8 mouse cellular contexts compared by ENCODE assay signal in the genomic region with DNA sequence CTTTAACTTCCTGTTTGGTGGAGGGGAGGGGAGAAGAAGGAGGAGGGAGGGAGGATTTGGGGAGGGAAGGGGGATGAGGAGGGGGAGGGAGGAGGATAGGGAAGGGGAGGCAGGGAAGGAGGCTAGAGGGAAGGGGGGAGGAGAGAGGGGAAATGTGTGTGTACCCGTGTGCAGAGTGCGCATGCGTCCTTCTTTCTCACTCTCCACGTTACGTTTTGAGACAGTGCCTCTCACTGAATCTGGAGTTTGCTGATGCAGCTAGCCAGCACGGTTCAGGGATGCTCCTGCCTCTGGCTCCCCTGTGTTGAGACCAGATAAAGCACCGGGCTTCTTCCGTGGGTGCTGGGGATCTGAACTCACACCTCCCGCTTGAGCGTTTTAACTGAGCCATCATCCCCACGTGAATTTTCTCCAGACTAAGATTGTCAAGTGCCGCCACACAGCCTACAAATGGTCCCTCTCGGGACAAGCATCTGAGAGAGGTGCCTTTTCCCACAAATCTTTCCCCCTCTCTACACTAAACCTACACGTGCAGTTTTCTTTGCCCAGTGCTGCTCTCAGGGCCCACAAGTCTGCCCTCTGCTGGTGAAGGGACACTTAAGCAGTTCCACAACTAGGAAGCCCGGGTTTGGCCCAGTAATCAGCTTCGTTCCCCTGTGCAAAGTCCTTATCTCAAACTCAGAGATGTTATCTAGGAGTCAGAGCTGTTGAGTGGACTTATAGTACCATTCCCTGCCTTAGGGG. TPM values are rescaled to one million over a fixed set of nuclear protein-coding genes. Genes with fewer than 3 reads are reported as not detected.
DNase-seq lines count a peak whose midpoint lies in the region; ATAC-seq and TF ChIP-seq lines count a peak whose summit lies in the region.

No protein-coding gene starts in this region.

- H3K4me1 ChIP-seq in forebrain, embryonic 14.5 days (ENCODE audit: control insufficient read depth, insufficient read depth, low read length), result no peaks in the 10 kb centered on the region
- H3K4me1 ChIP-seq in hindbrain, embryonic 14.5 days (replicated peaks; ENCODE audit: control insufficient read depth, insufficient read depth, low read length), result no peaks in the 10 kb centered on the region
- no peaks in the 10 kb centered on the region for H3K4me1 ChIP-seq in limb, embryonic 14.5 days (ENCODE audit: control insufficient read depth, insufficient read depth, low read length)
- no peaks in the 10 kb centered on the region for H3K4me1 ChIP-seq in midbrain, embryonic 14.5 days (ENCODE audit: control insufficient read depth, insufficient read depth, low read length)

- H3K27me3 ChIP-seq in forebrain, embryonic 14.5 days (replicated peaks; ENCODE audit: control insufficient read depth, insufficient read depth, low read length), result no peaks in the 10 kb centered on the region
- no peaks in the 10 kb centered on the region for H3K27me3 ChIP-seq in hindbrain, embryonic 14.5 days (ENCODE audit: control insufficient read depth, insufficient read depth, low read length)
- H3K27me3 ChIP-seq in limb, embryonic 14.5 days (ENCODE audit: control insufficient read depth, insufficient read depth, low read length), result no peaks in the 10 kb centered on the region
- no peaks in the 10 kb centered on the region for H3K27me3 ChIP-seq in midbrain, embryonic 14.5 days (ENCODE audit: control insufficient read depth, insufficient read depth, low read length)
- H3K27me3 ChIP-seq in splenic B cell, adult 2 months (ENCODE audit: control insufficient read depth, insufficient read depth, low read length, poor library complexity, severe bottlenecking), result no peaks in the 10 kb centered on the region

- H3K9me3 ChIP-seq in forebrain, embryonic 14.5 days (replicated peaks; ENCODE audit: control insufficient read depth, low read length), result no peaks in the 10 kb centered on the region
- H3K9me3 ChIP-seq in hindbrain, embryonic 14.5 days (ENCODE audit: control insufficient read depth, low read length), result no peaks in the 10 kb centered on the region
- H3K9me3 ChIP-seq in limb, embryonic 14.5 days (ENCODE audit: control insufficient read depth, low read length), result no peaks in the 10 kb centered on the region
- H3K9me3 ChIP-seq in midbrain, embryonic 14.5 days (ENCODE audit: control insufficient read depth, low read length), result no peaks in the 10 kb centered on the region

- WGBS in forebrain, embryonic 14.5 days, result 27% methylated on average over 16 of the region's 16 CpGs
- WGBS in hindbrain, embryonic 14.5 days, result 27% methylated on average over 16 of the region's 16 CpGs
- WGBS in limb, embryonic 14.5 days, result 18% methylated on average over 16 of the region's 16 CpGs
- 24% methylated on average over 16 of the region's 16 CpGs for WGBS in midbrain, embryonic 14.5 days

- peak; percentile 63 to 82 for DNase-seq in heart, adult 18-20 months
- no peak for DNase-seq in heart, postnatal 25 days (ENCODE audit: low spot score)
- DNase-seq in cerebellum, adult 11-12 months, result peak; percentile 48
- peak; percentile 84 for DNase-seq in forebrain, embryonic 14.5 days (ENCODE audit: low spot score)
- DNase-seq in hindbrain, embryonic 14.5 days (ENCODE audit: low spot score), result peak; percentile 79
- peak; percentile 62 for DNase-seq in limb, embryonic 14.5 days (ENCODE audit: low spot score)
- DNase-seq in midbrain, embryonic 14.5 days, result peak; percentile 88
- DNase-seq in splenic B cell, adult 2 months (ENCODE audit: low read depth, low spot score), result peak; percentile 66

- H3K9ac ChIP-seq in forebrain, embryonic 14.5 days (ENCODE audit: low read length), result peak overlapping the region; percentile 45; the same call in 1 of the 2 replicates
- no peak overlapping the region for H3K9ac ChIP-seq in hindbrain, embryonic 14.5 days
- no peak overlapping the region for H3K9ac ChIP-seq in limb, embryonic 14.5 days (ENCODE audit: low read depth, low read length, severe bottlenecking)
- H3K9ac ChIP-seq in midbrain, embryonic 14.5 days (replicated peaks; ENCODE audit: low read length), result no peak overlapping the region

- no peak for TF ChIP-seq POLR2A in limb, embryonic 14.5 days (IDR thresholded peaks at IDR 0.05; ENCODE audit: borderline replicate concordance, extremely low read depth, insufficient read depth, insufficient read length)

- no peaks in the 10 kb centered on the region for H3K36me3 ChIP-seq in forebrain, embryonic 14.5 days (ENCODE audit: control insufficient read depth, insufficient read depth, low read length)
- H3K36me3 ChIP-seq in hindbrain, embryonic 14.5 days (replicated peaks; ENCODE audit: control insufficient read depth, insufficient read depth), result no peaks in the 10 kb centered on the region
- no peaks in the 10 kb centered on the region for H3K36me3 ChIP-seq in limb, embryonic 14.5 days (ENCODE audit: control insufficient read depth, insufficient read depth, low read length)
- H3K36me3 ChIP-seq in midbrain, embryonic 14.5 days (ENCODE audit: control insufficient read depth, insufficient read depth, low read length), result no peaks in the 10 kb centered on the region
- H3K36me3 ChIP-seq in splenic B cell, adult 2 months (ENCODE audit: control insufficient read depth, insufficient read depth, low read length, poor library complexity, severe bottlenecking), result no peaks in the 10 kb centered on the region

- ATAC-seq in forebrain, embryonic 14.5 days, result peak; percentile 54
- no peak for ATAC-seq in hindbrain, embryonic 14.5 days (ENCODE audit: low FRiP score)
- peak; percentile 77 for ATAC-seq in limb, embryonic 14.5 days (ENCODE audit: low FRiP score, low read depth)
- ATAC-seq in midbrain, embryonic 14.5 days (ENCODE audit: low FRiP score, low TSS enrichment), result no peak

- intact Hi-C loops in heart, postnatal 25 days (cut with DNase I), result loop anchor here (2.0 to 10.0 kb wide), 2 partner anchors 19 to 765 kb away; no protein-coding TSS in a partner anchor

- peak overlapping the region; percentile 45 for H3K4me2 ChIP-seq in forebrain, embryonic 14.5 days (ENCODE audit: low read length)
- peak overlapping the region; percentile 44 for H3K4me2 ChIP-seq in hindbrain, embryonic 14.5 days (replicated peaks)
- H3K4me2 ChIP-seq in limb, embryonic 14.5 days (replicated peaks; ENCODE audit: low read depth, low read length, severe bottlenecking), result peak overlapping the region; percentile 47
- H3K4me2 ChIP-seq in midbrain, embryonic 14.5 days (ENCODE audit: low read length), result peak overlapping the region; percentile 45

- no peak overlapping the region for H3K27ac ChIP-seq in forebrain, embryonic 14.5 days (ENCODE audit: low read depth, low read length)
- no peak overlapping the region for H3K27ac ChIP-seq in hindbrain, embryonic 14.5 days
- no peak overlapping the region for H3K27ac ChIP-seq in limb, embryonic 14.5 days (replicated peaks; ENCODE audit: low read depth, low read length)
- no peak overlapping the region for H3K27ac ChIP-seq in midbrain, embryonic 14.5 days (replicated peaks; ENCODE audit: low read depth, low read length)

- peak overlapping the region; percentile 9; the same call in 1 of the 2 replicates for H3K4me3 ChIP-seq in forebrain, embryonic 14.5 days (ENCODE audit: low read depth, low read length)
- H3K4me3 ChIP-seq in hindbrain, embryonic 14.5 days (replicated peaks; ENCODE audit: low read length), result 0 out of 2 replicates have a peak overlapping the region, but pooled peaks have one; percentile 6
- peak overlapping the region; percentile 25 for H3K4me3 ChIP-seq in limb, embryonic 14.5 days (replicated peaks; ENCODE audit: low read length)
- no peak overlapping the region for H3K4me3 ChIP-seq in midbrain, embryonic 14.5 days (replicated peaks; ENCODE audit: low read depth, low read length)

RNA-seq across cellular contexts. Expression of a gene that starts 13.4 kb away (rescaled TPM):
- total RNA-seq in heart, adult 18-20 months (2021), result 100 to 1,000 TPM in 1 of 2 experiments, 10 to 100 TPM in 1; 81.4 to 103 TPM
- total RNA-seq in heart, postnatal 25 days (2021), result 10 to 100 TPM; 82.3 to 96.4 TPM
- polyA plus RNA-seq in forebrain, embryonic 14.5 days (2014; fragmentation: Nextera tagmentation; extraction: Ambion mirVana), result 67.9 and 78.9 TPM in 2 replicates
- polyA plus RNA-seq in hindbrain, embryonic 14.5 days (2014; fragmentation: Nextera tagmentation; extraction: Ambion mirVana), result 72.0 TPM in 2 replicates
- polyA plus RNA-seq in limb, embryonic 14.5 days (2012; rRNA removed), result 56.9 and 73.1 TPM in 2 replicates
- polyA plus RNA-seq in limb, embryonic 14.5 days (2014; fragmentation: Nextera tagmentation; extraction: Ambion mirVana), result 50.9 and 52.5 TPM in 2 replicates
- polyA plus RNA-seq in midbrain, embryonic 14.5 days (2014; fragmentation: Nextera tagmentation; extraction: Ambion mirVana), result 69.2 and 75.2 TPM in 2 replicates

RNA-seq across cellular contexts. Expression of a gene that starts 58.4 kb away (rescaled TPM):
- total RNA-seq in heart, adult 18-20 months (2021), result 100 to 1,000 TPM; 207 to 208 TPM
- 100 to 1,000 TPM; 234 to 244 TPM for total RNA-seq in heart, postnatal 25 days (2021)
- polyA plus RNA-seq in forebrain, embryonic 14.5 days (2014; fragmentation: Nextera tagmentation; extraction: Ambion mirVana), result 123 and 125 TPM in 2 replicates
- 170 and 171 TPM in 2 replicates for polyA plus RNA-seq in hindbrain, embryonic 14.5 days (2014; fragmentation: Nextera tagmentation; extraction: Ambion mirVana)
- 28.6 and 29.2 TPM in 2 replicates for polyA plus RNA-seq in limb, embryonic 14.5 days (2012; rRNA removed)
- polyA plus RNA-seq in limb, embryonic 14.5 days (2014; fragmentation: Nextera tagmentation; extraction: Ambion mirVana), result 78.8 and 91.1 TPM in 2 replicates
- 157 and 164 TPM in 2 replicates for polyA plus RNA-seq in midbrain, embryonic 14.5 days (2014; fragmentation: Nextera tagmentation; extraction: Ambion mirVana)

Comparison
In these comparisons a context has a peak if more than half of its experiments do, and no peak if none do; other contexts are left out.
1. ATAC-seq: peak in forebrain, embryonic 14.5 days (single experiment) and limb, embryonic 14.5 days (single experiment); none in hindbrain, embryonic 14.5 days (single experiment) and midbrain, embryonic 14.5 days (single experiment).
2. Peak in every context shown above with its lines, with median percentiles within 50 percentile points of each other: H3K4me2 ChIP-seq.